Mouse (Mus musculus): ENCODE results near the gene Zbtb32. TPM values are rescaled to one million over a fixed set of nuclear protein-coding genes. Genes with fewer than 3 reads are reported as not detected.

The Zbtb32 gene
- under 1 TPM in 1 of 2 experiments, not detected in 1; 0.65 TPM for total RNA-seq (2021)
- long read RNA-seq, experiment 1, result 0 reads
- long read RNA-seq, experiment 2, result 0 reads

DNA sequence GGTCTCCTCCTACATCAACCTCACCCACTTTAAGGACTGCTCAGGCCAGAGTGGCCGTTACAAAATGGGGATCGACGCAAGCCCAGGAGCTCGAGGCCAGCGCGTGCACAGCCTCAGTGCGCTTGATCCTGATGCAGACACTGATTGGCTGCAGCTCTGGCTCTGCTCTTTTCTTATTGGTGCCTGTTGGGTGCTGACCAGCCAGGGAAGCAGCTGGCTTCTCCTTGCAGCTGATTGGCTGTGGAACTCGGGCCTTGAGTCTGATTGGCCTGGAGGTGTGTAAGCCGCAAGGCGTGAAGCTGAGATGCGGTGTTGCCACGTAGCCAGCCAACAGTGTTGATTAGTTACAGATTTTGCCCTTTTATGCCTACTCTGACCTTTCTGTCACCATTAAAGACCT lies at the start of gene Zbtb32:
Gene Zbtb32, minus strand, starts transcription at position 124 of the 400 bp plus-strand sequence.
- no peak for DNase-seq (ENCODE audit: low spot score in 2 of 2)

DNA sequence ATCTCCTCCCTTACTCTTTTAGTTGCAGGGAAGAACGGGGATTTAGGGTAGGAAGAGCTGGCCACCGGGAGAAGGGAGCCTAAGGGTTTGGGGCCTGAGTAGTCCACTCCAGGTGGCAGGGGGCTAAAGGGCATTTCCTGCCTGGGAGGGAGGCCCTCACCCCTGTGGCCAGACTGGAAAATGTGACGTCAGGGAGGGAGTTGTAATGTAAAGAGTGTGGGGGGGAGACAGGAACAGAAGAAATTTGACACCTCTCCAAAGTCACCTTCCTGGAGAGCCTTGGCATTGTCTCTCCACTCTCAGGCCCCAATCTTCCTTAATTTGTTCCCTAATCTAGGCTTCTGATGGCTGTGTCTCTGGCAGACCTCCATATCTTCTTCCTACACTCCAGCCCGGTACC lies 40.4 kb upstream of the Zbtb32 start:
- no peak for DNase-seq (ENCODE audit: low spot score in 2 of 2)

GRCm38 (mm10) chr7:30636395-30636794 lies 37.7 kb upstream of the Zbtb32 start:
- no peak for DNase-seq (ENCODE audit: low spot score in 2 of 2)

GRCm38 (mm10) chr7:30635752-30636151 lies 37.0 kb upstream of the Zbtb32 start, which contains the start of gene Etv2:
TSS of gene Etv2 (minus strand) at chr7:30635852.
- DNase-seq (ENCODE audit: low spot score in 2 of 2), result no peak

DNA sequence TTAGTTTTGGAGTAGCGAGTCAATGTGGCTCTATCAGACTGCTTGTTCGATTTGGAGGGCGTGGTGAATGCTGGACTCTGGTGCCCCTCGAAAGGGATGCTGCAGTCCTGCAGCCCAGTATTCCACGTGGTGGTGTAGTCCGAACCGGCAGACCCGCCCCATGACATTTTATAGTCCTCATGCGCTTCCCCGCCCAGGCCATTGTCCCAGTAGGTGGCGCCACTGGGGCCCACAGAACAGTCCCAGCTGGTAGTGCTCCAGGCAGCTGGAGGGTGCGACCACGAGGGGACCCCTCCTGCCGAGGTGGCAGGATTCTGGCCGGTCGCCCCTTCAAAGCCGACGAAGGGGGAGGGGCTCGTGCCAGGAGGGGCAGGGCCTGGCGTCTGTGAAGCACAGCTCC lies 35.9 kb upstream of the Zbtb32 start:
- peak; percentile 42 to 47 for DNase-seq (ENCODE audit: low spot score in 2 of 2)

DNA sequence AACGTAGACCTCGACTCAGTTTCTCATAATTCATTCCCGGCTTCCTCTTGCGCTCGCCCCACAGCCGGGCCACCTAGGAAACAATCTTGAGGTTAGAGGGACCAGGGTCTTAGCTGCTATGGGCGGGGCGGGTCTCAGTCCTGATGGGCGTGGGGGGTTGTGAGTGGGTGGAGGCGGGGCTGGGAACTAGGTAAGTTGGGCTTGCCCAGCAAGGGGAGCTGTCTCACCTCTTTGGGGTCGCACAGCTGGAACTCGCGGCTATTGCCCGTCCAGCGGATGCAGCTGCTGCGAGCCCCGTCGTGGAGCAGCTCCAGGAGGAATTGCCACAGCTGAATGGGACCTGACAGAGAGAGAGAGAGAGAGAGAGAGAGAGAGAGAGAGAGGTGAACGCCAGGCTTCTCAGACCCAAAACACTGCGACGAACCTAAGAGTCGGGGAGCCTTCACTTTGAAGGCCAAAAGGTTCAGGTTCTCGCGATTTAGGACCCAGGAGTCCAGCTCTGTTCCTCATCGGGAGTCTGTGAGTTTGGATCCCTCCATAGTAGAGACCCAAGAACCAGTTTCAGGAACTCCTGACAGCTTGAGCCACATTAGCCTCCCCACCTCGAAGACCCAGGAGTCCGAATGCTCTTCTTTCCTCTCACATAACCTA lies 35.2 kb upstream of the Zbtb32 start:
- DNase-seq (ENCODE audit: low spot score in 2 of 2), result no peak

- no peak for DNase-seq (ENCODE audit: low spot score in 2 of 2)
Observed at GRCm38 (mm10) chr7:30629013-30629412, 30.3 kb upstream of the Zbtb32 start.

GRCm38 (mm10) chr7:30626647-30627046 lies 27.9 kb upstream of the Zbtb32 start:
- no peak for DNase-seq (ENCODE audit: low spot score in 2 of 2)

- DNase-seq (ENCODE audit: low spot score in 2 of 2), result peak; percentile 61 to 69
Observed at GRCm38 (mm10) chr7:30625530-30626384, 27.0 kb upstream of the Zbtb32 start, which contains the start of gene Cox6b1. TSS of gene Cox6b1 (minus strand) at chr7:30626151.

DNA sequence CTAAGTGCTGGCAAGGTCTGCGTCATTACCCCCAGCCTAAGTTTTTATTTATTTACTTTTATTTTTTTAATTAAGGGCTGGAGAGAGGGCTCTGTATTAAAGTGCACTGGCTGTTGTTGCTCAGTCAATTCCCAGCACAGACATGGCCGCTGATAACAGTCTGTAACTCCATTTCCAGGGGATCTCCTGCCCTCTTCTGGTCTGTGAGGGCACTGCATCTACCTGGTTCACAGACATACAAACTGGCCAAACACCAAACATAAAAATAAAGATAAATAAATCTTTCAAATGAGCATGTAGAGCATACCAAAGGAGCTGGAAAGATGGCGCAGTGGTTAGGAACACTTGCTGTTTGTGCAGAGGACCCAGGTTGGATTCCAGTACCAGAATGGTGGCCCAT lies 20.5 kb upstream of the Zbtb32 start:
- DNase-seq (ENCODE audit: low spot score in 2 of 2), result no peak

DNA sequence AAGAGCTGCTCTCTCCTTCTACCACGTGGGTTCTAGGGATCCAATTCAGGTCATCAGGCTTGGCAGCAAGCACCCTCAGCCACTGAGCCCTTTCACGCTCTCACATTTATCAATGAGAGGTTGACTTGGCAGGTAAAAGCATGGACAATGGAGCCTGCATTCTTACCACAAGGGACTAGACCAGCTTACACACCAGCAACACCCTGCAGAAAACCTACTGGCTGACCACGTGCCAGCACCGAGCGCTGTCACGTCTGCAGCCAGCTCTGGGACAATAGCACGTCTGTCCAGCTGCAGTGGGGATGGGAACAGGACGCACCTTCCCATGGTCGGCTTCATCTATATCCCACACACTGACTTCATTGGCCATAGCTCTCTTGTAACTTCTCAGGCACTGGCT lies 19.9 kb upstream of the Zbtb32 start:
- no peak for DNase-seq (ENCODE audit: low spot score in 2 of 2)

GRCm38 (mm10) chr7:30615049-30615760 lies 16.5 kb upstream of the Zbtb32 start:
- DNase-seq (ENCODE audit: low spot score in 2 of 2), result no peak

GRCm38 (mm10) chr7:30614454-30614853 lies 15.7 kb upstream of the Zbtb32 start:
- DNase-seq (ENCODE audit: low spot score in 2 of 2), result no peak

- DNase-seq (ENCODE audit: low spot score in 2 of 2), result peak in 1 of 2 experiments; percentile 33
Observed at GRCm38 (mm10) chr7:30613529-30614112, 14.9 kb upstream of the Zbtb32 start.

DNA sequence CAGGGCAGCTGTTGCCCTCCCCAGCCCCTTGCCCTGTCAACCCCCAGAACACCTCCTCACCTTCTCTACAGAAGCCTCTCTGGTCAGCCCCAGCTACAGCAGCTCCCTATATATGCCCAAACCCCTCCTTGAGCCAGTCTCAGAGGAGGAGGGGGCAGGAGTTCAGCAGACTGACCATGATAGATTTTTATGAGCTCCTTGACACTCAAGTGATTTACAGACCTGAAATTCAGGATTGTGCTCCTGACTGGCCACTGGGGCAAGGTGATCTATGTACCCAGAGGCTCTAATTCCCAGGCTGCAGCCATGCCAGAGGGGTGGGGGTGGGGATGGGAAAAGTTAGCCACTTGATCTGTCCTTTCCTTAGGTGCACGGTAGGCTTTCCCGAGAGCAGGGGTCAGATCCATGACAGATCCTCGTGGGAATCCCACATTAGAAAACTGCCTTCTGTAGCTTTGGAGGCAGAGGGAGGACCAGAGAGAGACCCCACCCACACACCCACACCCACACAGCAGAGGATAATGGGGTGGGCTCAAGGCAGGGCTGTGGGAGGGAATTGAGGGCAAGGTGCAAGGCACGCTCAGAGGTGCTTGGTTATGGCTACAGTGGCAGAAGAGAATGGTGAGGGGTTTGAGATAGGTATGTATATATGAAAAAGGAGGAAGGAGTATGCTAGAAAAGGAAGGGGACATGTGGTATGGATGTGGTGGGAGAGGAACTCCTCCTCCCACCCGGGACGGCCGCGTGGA lies 14.1 kb upstream of the Zbtb32 start, which contains the start of gene Upk1a:
Gene Upk1a, minus strand, starts transcription at position 194 of the 749 bp plus-strand sequence.
- no peak for DNase-seq (ENCODE audit: low spot score in 2 of 2)

- no peak for DNase-seq (ENCODE audit: low spot score in 2 of 2)
Observed at GRCm38 (mm10) chr7:30610043-30610442, 11.3 kb upstream of the Zbtb32 start.

DNA sequence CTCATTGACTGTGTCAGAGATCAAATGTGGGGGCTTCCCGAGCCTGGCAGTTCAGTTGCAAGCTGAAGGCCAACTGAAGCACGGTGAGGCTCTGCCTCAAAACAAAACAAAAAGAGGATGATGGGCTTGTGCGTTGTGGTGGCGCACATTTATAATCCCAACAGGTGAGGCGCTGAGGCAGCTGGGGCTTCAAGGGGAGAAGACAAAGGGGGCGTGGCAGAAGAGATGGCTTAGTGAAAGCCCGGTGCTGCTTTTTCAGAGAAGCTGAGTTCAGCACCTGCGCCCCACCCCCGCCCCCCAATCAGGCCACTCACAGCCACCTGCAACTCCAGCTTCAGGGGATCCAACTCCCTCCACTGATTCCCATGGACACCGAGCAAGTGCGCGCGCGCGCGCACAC lies 9.8 kb upstream of the Zbtb32 start:
- DNase-seq (ENCODE audit: low spot score in 2 of 2), result no peak

DNA sequence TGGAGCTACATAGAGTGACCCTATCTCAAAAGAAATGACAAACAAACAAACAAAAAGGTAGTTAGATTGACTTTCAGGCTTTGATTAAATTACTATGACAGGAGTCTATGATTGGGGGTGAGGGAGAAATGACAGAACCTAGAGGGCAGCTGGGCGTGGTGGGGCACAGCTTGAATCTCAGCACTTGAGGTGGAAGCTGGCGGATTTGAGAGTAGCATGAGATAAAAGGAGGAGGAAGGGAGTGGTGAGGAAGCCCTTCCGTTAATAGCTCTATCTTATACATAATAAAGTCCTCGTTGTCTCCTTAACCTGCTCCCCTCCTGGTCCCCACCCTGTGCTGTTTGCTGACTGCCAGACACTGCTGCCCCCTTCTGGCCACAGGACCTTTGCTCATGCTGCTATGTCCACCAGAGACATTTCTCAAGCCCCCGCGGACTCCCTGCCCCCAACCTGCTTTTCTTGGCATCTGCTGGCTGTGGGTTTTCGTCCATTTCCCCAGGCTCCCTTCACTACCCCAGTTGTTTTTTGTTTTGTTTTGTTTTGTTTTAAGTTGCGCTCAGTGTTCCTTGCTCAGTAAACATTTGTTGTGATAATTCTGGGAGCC lies 9.1 kb upstream of the Zbtb32 start:
- DNase-seq (ENCODE audit: low spot score in 2 of 2), result no peak

DNA sequence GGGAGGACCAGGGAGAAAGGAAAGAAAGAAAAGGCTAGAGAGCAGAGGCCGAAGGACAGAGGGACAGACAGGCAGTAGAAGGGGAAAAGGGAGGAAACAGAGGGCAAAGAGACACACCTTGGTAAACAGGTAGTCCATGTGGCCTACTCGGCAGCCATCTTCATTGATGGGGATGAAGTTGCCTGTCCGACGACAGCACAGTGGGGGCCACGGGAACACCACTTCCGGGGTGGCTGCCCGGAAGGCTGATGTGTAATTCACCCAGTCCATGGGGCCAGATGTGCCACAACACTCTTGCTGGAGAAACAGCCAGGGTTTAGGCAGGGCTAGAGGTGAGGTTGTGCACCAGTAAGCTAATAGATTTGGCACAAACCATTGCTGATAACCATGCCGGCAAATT lies 6.2 kb upstream of the Zbtb32 start:
- no peak for DNase-seq (ENCODE audit: low spot score in 2 of 2)

- DNase-seq (ENCODE audit: low spot score in 2 of 2), result no peak
Observed at GRCm38 (mm10) chr7:30604424-30604823, 5.7 kb upstream of the Zbtb32 start.

Measured in adrenal gland, postnatal 4 days (tissue).